Mouse (Mus musculus) left cerebral cortex, adult 2 months (tissue): ENCODE measurements around the gene Nudt15. TPM values are rescaled to one million over a fixed set of nuclear protein-coding genes. Genes with fewer than 3 reads are reported as not detected.

Experiments used
- DNase-seq, 2 experiments: peaks; one replicate each; pipeline ENCODE4 v3.0.0; 2021 to 2022; ENCODE audit warnings: low spot score in 2 of 2, mixed read lengths in 1 of 2; ENCODE audit errors: extremely low spot score in 1 of 2
- H3K27ac ChIP-seq: fragments of 200-600 bp; 2 replicates; pipeline ENCODE4 v1.8.1; 2022
- H3K4me3 ChIP-seq: fragments of 200-600 bp; 2 replicates; pipeline ENCODE4 v1.8.1; 2022
- CTCF ChIP-seq: fragments of 200-600 bp; IDR thresholded peaks from 2 replicates; pipeline ENCODE4 v1.8.1; 2022; ENCODE audit warnings: antibody characterized with exemption, mild to moderate bottlenecking, moderate library complexity
- intact Hi-C: fragments of 180-260 bp; cut with DNase I; formaldehyde crosslinking; loops from one replicate; pipeline ENCODE4 v1.15.1; 2025
- total RNA-seq, 2 experiments: library from RNA; stranded (reverse); gene quantifications; 2 replicates each; pipeline ENCODE4 v1.2.3; 2021

Nudt15 gene
- total RNA-seq, 2 experiments from 2014 or later = 5.2 to 6.0 TPM

DNA sequence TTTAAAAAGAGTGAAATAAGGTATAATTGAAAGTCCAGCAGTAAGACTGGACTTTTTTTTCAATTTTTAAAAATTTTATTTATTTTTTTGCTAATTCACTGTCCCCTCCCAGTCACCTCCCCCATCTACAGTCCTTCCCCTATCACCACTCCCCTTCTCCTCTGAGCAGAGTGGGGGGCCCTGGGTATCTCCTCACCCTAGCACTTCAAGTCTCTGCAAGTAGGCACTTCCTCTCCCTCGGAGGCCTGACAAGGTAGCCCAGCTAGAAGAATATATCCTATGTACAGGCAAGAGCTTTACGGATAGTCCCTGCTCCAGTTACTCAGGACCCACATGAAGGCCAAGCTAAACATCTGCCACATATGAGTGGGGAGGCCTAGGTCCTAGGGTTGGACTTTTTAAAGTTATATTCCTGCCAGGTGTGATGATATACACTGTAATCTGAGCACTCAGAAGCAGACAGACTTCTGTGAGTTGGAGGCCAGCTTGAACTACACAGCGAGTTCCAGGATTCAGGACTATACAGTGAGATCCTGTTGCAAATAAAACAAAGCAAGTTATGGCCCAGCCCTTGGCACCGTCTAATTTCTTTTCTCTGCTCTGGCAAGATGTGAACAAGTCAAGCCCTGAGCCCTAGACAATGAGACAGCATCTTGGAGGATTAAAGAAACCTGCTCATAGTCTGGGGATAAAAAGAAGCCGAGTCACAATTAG is 64.4 kb downstream of the Nudt15 start:
- no peak for DNase-seq
- H3K27ac ChIP-seq = no peak overlapping the region
- intact Hi-C loops = no loop called here
- no peak overlapping the region for H3K4me3 ChIP-seq
- no peak for TF ChIP-seq CTCF

DNA sequence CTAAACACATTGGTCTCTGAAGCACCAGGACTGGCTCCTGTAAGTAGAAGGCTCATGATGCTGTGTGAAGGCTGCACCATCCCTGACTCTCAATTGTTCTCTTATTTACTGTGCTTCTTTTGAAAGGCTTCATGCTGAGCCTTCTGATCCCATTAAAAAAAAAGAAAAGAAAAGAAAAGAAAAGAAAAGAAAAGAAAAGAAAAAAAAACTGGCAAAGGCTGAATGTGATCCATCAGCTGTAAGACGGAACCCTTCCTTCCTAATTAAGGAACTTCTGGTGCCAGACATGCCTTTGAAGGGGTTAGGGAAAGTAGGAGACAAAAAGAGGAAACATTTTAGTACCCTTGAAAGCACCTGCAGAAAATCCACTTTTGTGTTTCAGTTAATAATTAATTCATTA is 68.3 kb downstream of the Nudt15 start:
- TF ChIP-seq CTCF = no peak
- DNase-seq = no peak
- no peak overlapping the region for H3K27ac ChIP-seq
- intact Hi-C loops = no loop called here
- no peak overlapping the region for H3K4me3 ChIP-seq

DNA sequence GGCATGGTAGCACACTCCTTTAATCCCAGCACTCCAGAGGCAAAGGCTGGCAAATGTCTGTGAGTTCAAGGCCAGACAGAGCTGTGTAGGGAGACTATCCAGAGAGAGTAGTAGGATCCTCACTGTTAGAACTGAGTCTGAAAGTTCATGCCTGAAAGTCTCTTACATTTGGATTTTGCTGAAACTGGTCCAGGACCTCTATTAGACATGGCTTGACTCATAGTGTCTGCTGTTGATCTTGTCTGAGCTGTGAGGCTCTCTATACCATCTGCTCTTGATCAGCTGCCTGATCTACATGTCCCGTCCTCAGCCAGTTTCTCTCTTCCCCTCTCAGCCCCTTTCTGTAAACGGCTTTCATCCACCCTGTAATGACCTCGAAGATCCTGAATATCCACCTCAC is 69.7 kb downstream of the Nudt15 start:
- Histone ChIP-seq H3K4me3 (no peak overlapping the region), H3K27ac (no peak overlapping the region)
- intact Hi-C loops = no loop called here
- TF ChIP-seq CTCF = no peak
- no peak for DNase-seq

DNA sequence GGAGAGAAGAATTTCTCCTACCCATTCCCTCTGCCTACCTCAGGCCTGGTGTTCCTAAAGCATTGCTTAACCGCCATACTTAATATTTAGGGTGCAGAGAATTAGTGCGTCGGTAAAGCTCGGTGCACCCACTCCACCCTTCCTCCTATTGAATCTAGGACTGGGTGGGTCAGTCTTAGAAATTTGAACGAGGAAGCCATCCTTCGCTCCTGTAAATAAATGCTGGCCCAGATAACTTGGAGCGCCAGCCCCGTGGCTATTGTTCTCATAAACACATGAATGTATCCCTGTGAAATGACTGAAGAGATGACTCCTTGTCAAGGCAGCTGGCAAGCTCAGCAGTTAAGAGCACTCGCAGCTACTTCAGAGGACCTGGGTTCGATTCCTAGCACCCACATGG is 71.0 kb downstream of the Nudt15 start:
- TF ChIP-seq CTCF = no peak
- intact Hi-C loops = no loop called here
- Histone ChIP-seq H3K27ac (no peak overlapping the region), H3K4me3 (no peak overlapping the region)
- DNase-seq = no peak

DNA sequence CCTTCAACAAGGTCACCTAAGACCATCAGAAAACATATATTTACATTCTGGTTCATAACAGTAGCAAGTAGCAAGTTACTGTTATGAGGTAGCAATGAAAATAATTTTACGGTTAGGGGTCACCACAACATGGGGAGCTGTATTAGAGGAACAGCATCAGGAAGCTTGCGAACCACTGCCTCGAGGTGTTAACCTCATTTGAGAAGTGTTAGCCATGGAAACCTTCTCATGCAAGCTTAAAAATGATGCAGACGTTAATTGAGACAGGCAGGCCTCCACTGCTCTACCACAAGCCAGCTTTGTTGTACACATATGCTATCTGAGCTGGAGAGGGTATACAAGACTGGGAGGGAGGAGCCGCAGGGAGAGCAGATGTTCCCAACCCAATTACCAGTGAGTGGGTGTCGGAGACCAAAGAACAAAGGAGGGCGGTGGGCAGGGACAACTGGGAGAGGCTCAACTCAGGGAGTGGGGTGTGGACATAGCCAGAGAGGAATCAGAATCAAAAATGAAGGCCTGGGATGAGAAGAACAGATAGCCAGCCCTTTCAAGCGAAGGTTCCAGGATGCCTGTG is 71.6 kb downstream of the Nudt15 start:
- TF ChIP-seq CTCF = no peak
- no peak for DNase-seq
- Histone ChIP-seq H3K27ac (no peak overlapping the region), H3K4me3 (no peak overlapping the region)
- intact Hi-C loops = no loop called here

DNA sequence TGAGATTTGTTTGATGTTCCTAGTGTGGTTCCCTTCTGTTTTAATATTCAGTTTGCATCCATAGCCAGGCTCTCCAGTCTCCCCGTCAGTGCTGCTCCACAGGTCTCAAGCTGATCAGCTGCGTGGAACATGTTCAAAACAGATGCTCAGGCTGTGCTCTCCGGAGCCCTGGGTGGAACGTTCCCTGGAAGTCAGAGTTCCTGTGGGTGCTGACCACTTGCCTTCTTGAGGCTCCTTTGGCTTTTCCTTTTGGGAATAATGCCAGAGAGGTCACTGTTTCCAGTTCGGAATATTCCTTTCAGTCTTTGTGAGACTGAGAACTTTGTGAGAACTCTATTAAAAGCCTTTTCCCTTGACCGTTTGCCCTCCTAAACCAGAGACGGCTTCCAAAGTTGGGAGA is 72.5 kb downstream of the Nudt15 start:
- DNase-seq = no peak
- Histone ChIP-seq H3K4me3 (no peak overlapping the region), H3K27ac (no peak overlapping the region; the same call in 1 of the 2 replicates)
- intact Hi-C loops = loop anchor here (2.0 kb wide), 1 partner anchor 149 kb away; no protein-coding TSS in a partner anchor
- TF ChIP-seq CTCF = no peak

DNA sequence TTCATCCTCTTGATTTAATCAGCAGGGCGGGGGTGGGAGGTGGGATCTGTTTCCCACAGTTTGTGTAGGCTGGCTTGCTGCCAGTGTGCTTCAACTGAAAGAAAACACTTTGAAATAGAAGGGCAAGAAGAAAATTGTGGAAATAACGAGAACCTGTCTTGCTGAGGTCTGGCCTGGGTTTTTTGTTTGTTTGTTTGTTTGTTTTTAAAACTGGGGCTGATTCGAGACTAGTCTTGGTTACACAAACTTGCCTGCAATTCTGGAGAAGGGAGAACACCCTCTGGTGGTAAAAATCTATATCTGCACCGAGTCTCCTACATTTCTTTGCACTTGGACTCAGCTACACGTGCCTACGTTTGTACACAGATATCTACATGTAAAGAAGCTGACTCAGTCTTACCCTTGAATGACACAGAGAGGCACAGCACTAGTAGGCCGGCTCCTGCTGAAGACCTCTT is 73.4 kb downstream of the Nudt15 start:
- peak; percentile 25 for DNase-seq
- Histone ChIP-seq H3K27ac (no peak overlapping the region; the same call in 1 of the 2 replicates), H3K4me3 (no peak overlapping the region)
- intact Hi-C loops = loop anchor here (1.0 to 5.0 kb wide), 3 partner anchors 91 to 367 kb away; no protein-coding TSS in a partner anchor
- peak; percentile 75 for TF ChIP-seq CTCF

DNA sequence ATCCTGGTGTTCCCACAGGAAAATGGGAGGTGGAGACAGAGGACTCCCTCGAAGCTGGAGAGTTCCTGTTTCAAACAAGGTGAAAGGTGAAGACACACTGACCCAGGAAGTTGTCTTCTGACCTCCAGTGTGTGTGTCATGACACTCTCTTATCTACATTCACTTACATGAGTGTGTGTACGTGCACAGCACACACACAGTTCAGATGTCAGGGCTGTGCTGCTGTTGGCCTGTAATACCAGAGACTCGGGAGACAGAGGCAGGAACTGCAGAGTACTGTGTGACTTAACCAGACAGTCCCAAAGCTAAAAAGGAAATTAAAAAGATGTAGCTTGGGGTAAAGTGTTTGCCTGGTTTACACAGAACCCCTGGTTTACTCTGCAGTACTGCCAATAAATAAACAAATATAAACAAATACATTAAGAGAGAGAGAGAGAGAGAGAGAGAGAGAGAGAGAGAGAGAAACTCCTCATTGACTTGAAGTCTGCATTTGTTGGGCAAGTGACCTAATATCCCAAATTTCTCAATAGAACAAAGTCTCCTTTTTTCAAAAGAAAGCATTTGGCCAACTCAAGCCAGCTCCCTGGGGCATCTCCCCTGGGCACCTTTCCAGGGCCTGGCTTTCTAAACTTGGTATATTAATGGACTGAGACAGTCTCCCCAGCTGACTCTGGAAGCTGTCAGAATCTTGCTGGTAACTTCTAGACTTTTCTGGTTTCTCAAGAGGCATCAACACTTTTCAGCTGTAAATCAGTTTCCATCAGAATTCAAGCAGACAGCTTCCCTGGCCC is 74.2 kb downstream of the Nudt15 start:
- TF ChIP-seq CTCF = no peak
- intact Hi-C loops = loop anchor here (1.0 to 5.0 kb wide), 3 partner anchors 91 to 367 kb away; no protein-coding TSS in a partner anchor
- Histone ChIP-seq H3K27ac (peak overlapping the region; percentile 30; the same call in 1 of the 2 replicates), H3K4me3 (no peak overlapping the region)
- peak; percentile 22 to 41 for DNase-seq

DNA sequence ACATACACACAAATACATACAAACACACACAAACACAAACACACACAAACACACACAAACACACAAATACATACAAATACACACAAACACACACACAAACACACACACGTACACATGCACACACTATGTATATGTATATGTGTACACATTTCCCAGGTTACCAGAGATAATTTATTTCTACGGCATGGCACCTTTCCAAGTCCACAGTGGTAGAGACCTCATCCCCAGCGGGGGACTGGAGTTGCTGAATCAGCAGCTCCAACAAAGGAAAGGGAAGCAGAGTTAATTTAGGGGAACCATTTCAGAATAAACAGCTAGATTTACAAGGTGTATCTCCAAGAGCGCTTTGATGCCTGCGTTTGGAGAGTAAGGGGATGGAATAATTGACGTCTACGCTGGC is 75.8 kb downstream of the Nudt15 start:
- Histone ChIP-seq H3K27ac (no peak overlapping the region), H3K4me3 (no peak overlapping the region)
- DNase-seq = no peak
- no peak for TF ChIP-seq CTCF
- intact Hi-C loops = loop anchor here (5.0 kb wide), 1 partner anchor 365 kb away; no protein-coding TSS in a partner anchor

DNA sequence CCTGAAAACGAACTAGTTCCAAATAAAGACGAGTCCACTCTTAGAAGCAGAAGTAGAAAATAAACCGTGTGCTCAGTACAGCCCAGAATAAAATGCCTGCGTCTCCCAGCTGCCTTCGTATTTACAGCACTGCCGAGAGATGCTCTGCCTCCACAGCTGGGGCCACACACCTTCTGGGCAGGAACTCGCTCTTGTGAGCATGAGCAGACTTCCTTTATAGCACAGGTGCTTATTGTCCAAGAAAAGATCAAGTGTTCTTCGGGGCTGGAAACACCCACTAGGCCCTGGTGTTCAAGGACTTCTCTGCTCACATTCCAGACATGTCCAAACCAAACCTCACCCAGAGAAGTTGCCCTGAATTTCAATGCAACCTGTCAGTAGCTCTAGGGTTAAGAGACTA is 77.4 kb downstream of the Nudt15 start:
- H3K4me3 ChIP-seq = no peak overlapping the region
- no peak for DNase-seq
- peak overlapping the region; percentile 58 for H3K27ac ChIP-seq
- intact Hi-C loops = loop anchor here (5.0 kb wide), 1 partner anchor 363 kb away; no protein-coding TSS in a partner anchor
- no peak for TF ChIP-seq CTCF

DNA sequence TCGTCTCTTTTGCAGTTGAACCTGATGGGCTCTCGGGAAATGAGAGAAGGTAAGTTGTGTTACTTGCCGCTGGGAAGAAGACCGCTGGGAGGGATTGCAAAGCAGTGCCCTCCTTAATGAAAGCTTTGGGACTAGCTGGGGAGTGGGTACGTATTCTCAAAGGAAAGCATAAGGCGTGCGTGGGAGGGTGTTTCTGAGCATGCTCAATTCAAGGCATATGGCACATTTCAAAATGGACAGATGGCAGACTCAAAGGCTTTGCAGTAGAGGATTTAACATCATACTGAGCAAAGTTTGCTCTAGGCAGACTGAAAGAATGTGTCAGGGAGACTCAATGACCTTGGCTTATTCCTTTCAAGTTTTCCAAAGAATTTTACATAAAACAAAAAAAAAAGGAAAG is 78.5 kb downstream of the Nudt15 start:
- no peak overlapping the region for H3K4me3 ChIP-seq
- no peak overlapping the region for H3K27ac ChIP-seq
- intact Hi-C loops = no loop called here
- peak; percentile 53 to 67 for DNase-seq
- TF ChIP-seq CTCF = no peak

Other genes starting within 250 kb of the Nudt15 start
- 10 to 100 TPM; 29.7 to 30.5 TPM for gene Rb1, start 222.4 kb downstream of the Nudt15 start, total RNA-seq
- 100 to 1,000 TPM; 721 to 748 TPM for gene Itm2b, start 163.0 kb downstream of the Nudt15 start, total RNA-seq
- 10 to 100 TPM; 26.6 to 26.9 TPM for gene Med4, start 38.2 kb downstream of the Nudt15 start, total RNA-seq
- gene Sucla2, start 22.9 kb downstream of the Nudt15 start, total RNA-seq = 100 to 1,000 TPM; 143 to 160 TPM
- gene Gm21750, start 113.0 kb upstream of the Nudt15 start, total RNA-seq = under 1 TPM in 1 of 2 experiments, not detected in 1; 0.37 TPM